Mouse (Mus musculus): ENCODE measurements around the gene Frmd8.

DNA sequence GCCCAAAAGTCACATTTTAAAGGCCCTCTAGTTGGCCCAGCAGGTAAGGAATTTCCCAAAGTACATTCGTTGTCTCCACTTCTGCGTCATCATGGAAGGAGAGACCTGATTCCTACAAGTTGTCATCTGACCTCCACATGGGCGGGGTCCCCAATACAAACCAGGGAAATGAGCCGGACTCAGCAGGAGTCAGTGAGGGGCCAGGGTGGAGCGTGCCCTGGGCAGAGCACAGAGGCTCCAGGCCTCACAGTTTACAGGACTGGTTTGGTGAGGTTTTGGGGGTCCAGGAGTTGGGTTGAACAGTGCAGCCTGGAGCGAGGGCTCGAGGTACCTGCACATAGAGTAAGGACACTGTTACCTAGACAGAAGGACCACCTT is 65.4 kb downstream of the Frmd8 start:
- TF ChIP-seq CTCF (conservative IDR thresholded peaks at IDR 0.05; ENCODE audit: low read length) (no peak), POU5F1 (IDR thresholded peaks at IDR 0.05; ENCODE audit: borderline replicate concordance, low read length) (no peak), NANOG (IDR thresholded peaks at IDR 0.05; ENCODE audit: borderline replicate concordance, low read length) (no peak)
